Comparison of ENCODE assay signal across 9 mouse cellular contexts in genomic region chr16:17496499-17497305, GRCm38 (mm10). TPM values are rescaled to one million over a fixed set of nuclear protein-coding genes. Genes with fewer than 3 reads are reported as not detected.
DNase-seq lines count a peak whose midpoint lies in the region; ATAC-seq and TF ChIP-seq lines count a peak whose summit lies in the region.
"Had no signal": no experiment of that assay in that cellular context is flagged by ENCODE, and none has a peak within 500 bp of the region (broad histone marks: within the 10 kb centered on the region; RNA-seq: fewer than 3 reads in every experiment).

No protein-coding gene starts in this region.

- no peak for TF ChIP-seq CTCF in lung, postnatal 0 days (IDR thresholded peaks at IDR 0.05)

- no peak for DNase-seq in hindbrain, embryonic 10.5 days (ENCODE audit: low spot score)
- no peak for DNase-seq in hindbrain, embryonic 11.5 days (ENCODE audit: low spot score)
- peak; percentile 95 for DNase-seq in brain, adult 2 months (ENCODE audit: low read depth, low spot score)
- peak; percentile 87 for DNase-seq in kidney, postnatal 10 days
- peak; percentile 51 for DNase-seq in lung, postnatal 0 days (ENCODE audit: low spot score)
- DNase-seq in telencephalon, adult 2 months (ENCODE audit: low read depth, low spot score), result peak; percentile 95
- DNase-seq in thymus, adult 18-20 months, result no peak

- H3K4me1 ChIP-seq in hindbrain, embryonic 10.5 days (replicated peaks), result peaks cover 19% of the 10 kb centered on the region
- no peaks in the 10 kb centered on the region for H3K4me1 ChIP-seq in hindbrain, embryonic 11.5 days (replicated peaks; ENCODE audit: control insufficient read depth, insufficient read depth, low read length)
- H3K4me1 ChIP-seq in lung, postnatal 0 days (ENCODE audit: insufficient read depth, low read depth, low read length), result no peaks in the 10 kb centered on the region

- H3K4me3 ChIP-seq in hindbrain, embryonic 10.5 days, result no peak overlapping the region
- H3K4me3 ChIP-seq in hindbrain, embryonic 11.5 days (ENCODE audit: low read depth, low read length), result no peak overlapping the region
- no peak overlapping the region for H3K4me3 ChIP-seq in lung, postnatal 0 days (ENCODE audit: low read depth, low read length)

- H3K9ac ChIP-seq in hindbrain, embryonic 11.5 days (ENCODE audit: low read depth, low read length), result no peak overlapping the region
- no peak overlapping the region for H3K9ac ChIP-seq in lung, postnatal 0 days (replicated peaks; ENCODE audit: low read depth)

- H3K9me3 ChIP-seq in hindbrain, embryonic 10.5 days, result no peaks in the 10 kb centered on the region
- H3K9me3 ChIP-seq in hindbrain, embryonic 11.5 days (ENCODE audit: control insufficient read depth, low read length), result no peaks in the 10 kb centered on the region
- H3K9me3 ChIP-seq in lung, postnatal 0 days (ENCODE audit: low read length), result no peaks in the 10 kb centered on the region
- H3K9me3 ChIP-seq: G1E had no signal

- H3K36me3 ChIP-seq in hindbrain, embryonic 10.5 days, result no peaks in the 10 kb centered on the region
- no peaks in the 10 kb centered on the region for H3K36me3 ChIP-seq in hindbrain, embryonic 11.5 days (ENCODE audit: control insufficient read depth, insufficient read depth, low read length)
- no peaks in the 10 kb centered on the region for H3K36me3 ChIP-seq in lung, postnatal 0 days (ENCODE audit: insufficient read depth, low read length)
- H3K36me3 ChIP-seq: G1E had no signal

- H3K4me2 ChIP-seq in hindbrain, embryonic 11.5 days (replicated peaks; ENCODE audit: low read depth, low read length), result no peak overlapping the region
- H3K4me2 ChIP-seq in lung, postnatal 0 days (replicated peaks; ENCODE audit: low read depth, low read length), result no peak overlapping the region

- WGBS in hindbrain, embryonic 10.5 days, result 75% methylated on average over 2 of the region's 2 CpGs
- 68% methylated on average over 2 of the region's 2 CpGs for WGBS in hindbrain, embryonic 11.5 days
- 52% methylated on average over 2 of the region's 2 CpGs for WGBS in lung, postnatal 0 days

- TF ChIP-seq EP300 in lung, postnatal 0 days (IDR thresholded peaks at IDR 0.05), result no peak

- ATAC-seq in hindbrain, embryonic 11.5 days (ENCODE audit: low FRiP score), result no peak
- ATAC-seq in frontal cortex, adult (ENCODE audit: low TSS enrichment), result peak; percentile 75
- ATAC-seq in lung, postnatal 0 days, result peak; percentile 25

- H3K27ac ChIP-seq in hindbrain, embryonic 10.5 days, result peak overlapping the region; percentile 40; the same call in 1 of the 2 replicates
- no peak overlapping the region for H3K27ac ChIP-seq in hindbrain, embryonic 11.5 days (ENCODE audit: low read depth, low read length)
- H3K27ac ChIP-seq in lung, postnatal 0 days (ENCODE audit: low read length), result no peak overlapping the region

- H3K27me3 ChIP-seq in hindbrain, embryonic 10.5 days (ENCODE audit: insufficient read depth, poor library complexity, severe bottlenecking), result no peaks in the 10 kb centered on the region; the same call in 1 of the 2 replicates
- no peaks in the 10 kb centered on the region for H3K27me3 ChIP-seq in hindbrain, embryonic 11.5 days (ENCODE audit: control insufficient read depth, insufficient read depth, low read length)
- H3K27me3 ChIP-seq in lung, postnatal 0 days (replicated peaks; ENCODE audit: insufficient read depth, low read length), result no peaks in the 10 kb centered on the region

RNA-seq across cellular contexts. Expression of gene Aifm3, which starts 7.3 kb away (rescaled TPM):
- 2.2 and 3.7 TPM in 2 replicates for polyA plus RNA-seq in hindbrain, embryonic 10.5 days (2016; fragmentation: Nextera tagmentation; extraction: Ambion mirVana)
- polyA plus RNA-seq in hindbrain, embryonic 11.5 days (2014; fragmentation: Nextera tagmentation; extraction: Ambion mirVana), result 2.5 and 2.6 TPM in 2 replicates
- 2.8 and 3.5 TPM in 2 replicates for polyA plus RNA-seq in lung, postnatal 0 days (2015; fragmentation: Nextera tagmentation; extraction: Ambion mirVana)
- polyA plus RNA-seq: G1E had no signal

RNA-seq across cellular contexts. Expression of gene Lztr1, which starts 11.8 kb away (rescaled TPM):
- polyA plus RNA-seq in hindbrain, embryonic 10.5 days (2016; fragmentation: Nextera tagmentation; extraction: Ambion mirVana), result 91.1 and 105 TPM in 2 replicates
- 85.3 and 85.8 TPM in 2 replicates for polyA plus RNA-seq in hindbrain, embryonic 11.5 days (2014; fragmentation: Nextera tagmentation; extraction: Ambion mirVana)
- 63.3 and 64.7 TPM in 2 replicates for polyA plus RNA-seq in lung, postnatal 0 days (2015; fragmentation: Nextera tagmentation; extraction: Ambion mirVana)

RNA-seq across cellular contexts. Expression of gene Thap7, which starts 34.2 kb away (rescaled TPM):
- 49.6 and 59.1 TPM in 2 replicates for polyA plus RNA-seq in hindbrain, embryonic 10.5 days (2016; fragmentation: Nextera tagmentation; extraction: Ambion mirVana)
- polyA plus RNA-seq in hindbrain, embryonic 11.5 days (2014; fragmentation: Nextera tagmentation; extraction: Ambion mirVana), result 47.6 and 49.3 TPM in 2 replicates
- 49.5 and 53.4 TPM in 2 replicates for polyA plus RNA-seq in lung, postnatal 0 days (2015; fragmentation: Nextera tagmentation; extraction: Ambion mirVana)

RNA-seq across cellular contexts. Expression of gene Crkl, which starts 44.9 kb away (rescaled TPM):
- 75.8 and 81.5 TPM in 2 replicates for polyA plus RNA-seq in hindbrain, embryonic 10.5 days (2016; fragmentation: Nextera tagmentation; extraction: Ambion mirVana)
- 79.1 and 87.5 TPM in 2 replicates for polyA plus RNA-seq in hindbrain, embryonic 11.5 days (2014; fragmentation: Nextera tagmentation; extraction: Ambion mirVana)
- 33.1 and 39.6 TPM in 2 replicates for polyA plus RNA-seq in lung, postnatal 0 days (2015; fragmentation: Nextera tagmentation; extraction: Ambion mirVana)

Comparison
In these comparisons a context has a peak if more than half of its experiments do, and no peak if none do; other contexts are left out.
1. DNase-seq: peak in brain, adult 2 months (single experiment), kidney, postnatal 10 days (single experiment), lung, postnatal 0 days (single experiment) and telencephalon, adult 2 months (single experiment); none in hindbrain, embryonic 10.5 days (single experiment), hindbrain, embryonic 11.5 days (single experiment) and thymus, adult 18-20 months (0 of 2).